Mouse (Mus musculus): ENCODE measurements at regions not wholly inside any gene's neighbourhood (a gene's known extent, or its start where the extent isn't known, plus 50 kb on each side); places are given as distances from the start of the nearest gene placed in this dataset.

DNA sequence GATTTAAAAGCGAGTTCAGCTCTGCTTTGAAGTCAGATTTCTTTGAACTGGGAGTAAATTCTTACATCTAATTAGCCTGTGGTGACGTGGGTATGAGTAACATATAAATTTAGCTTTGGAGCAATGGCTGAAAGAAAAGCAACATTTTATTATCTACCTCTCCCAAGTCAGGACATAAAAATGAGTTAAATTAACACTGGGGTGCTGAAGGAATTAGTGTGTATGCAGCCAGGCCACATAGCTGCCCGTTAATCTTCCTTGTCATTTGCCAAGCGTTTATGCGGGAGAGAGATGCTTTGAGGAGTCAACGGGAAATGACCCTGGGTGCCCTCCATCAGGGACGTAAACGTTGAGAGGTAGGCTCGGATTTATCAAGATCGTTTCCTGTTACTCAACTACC, 52.0 kb upstream of the Slc38a4 start:
- Histone ChIP-seq H3K4me3 (ENCODE audit: insufficient read depth, low read depth, low read length) (no peak overlapping the region), H3K4me1 (ENCODE audit: control insufficient read depth, insufficient read depth, low read length) (no peaks in the 10 kb centered on the region), H3K27me3 (replicated peaks; ENCODE audit: control insufficient read depth, insufficient read depth, low read length) (no peaks in the 10 kb centered on the region), H3K36me3 (ENCODE audit: control insufficient read depth, insufficient read depth, low read length) (no peaks in the 10 kb centered on the region), H3K27ac (ENCODE audit: insufficient read depth, low read depth, low read length) (no peak overlapping the region)
- 13% methylated on average over 10 of the region's 10 CpGs for WGBS
- no peak for TF ChIP-seq CTCF (conservative IDR thresholded peaks at IDR 0.05; ENCODE audit: insufficient read depth, insufficient read length, low read depth, low read length)
- TF ChIP-seq POLR2A (IDR thresholded peaks at IDR 0.05; ENCODE audit: low read depth, low read length): no peak
- DNase-seq: no peak

DNA sequence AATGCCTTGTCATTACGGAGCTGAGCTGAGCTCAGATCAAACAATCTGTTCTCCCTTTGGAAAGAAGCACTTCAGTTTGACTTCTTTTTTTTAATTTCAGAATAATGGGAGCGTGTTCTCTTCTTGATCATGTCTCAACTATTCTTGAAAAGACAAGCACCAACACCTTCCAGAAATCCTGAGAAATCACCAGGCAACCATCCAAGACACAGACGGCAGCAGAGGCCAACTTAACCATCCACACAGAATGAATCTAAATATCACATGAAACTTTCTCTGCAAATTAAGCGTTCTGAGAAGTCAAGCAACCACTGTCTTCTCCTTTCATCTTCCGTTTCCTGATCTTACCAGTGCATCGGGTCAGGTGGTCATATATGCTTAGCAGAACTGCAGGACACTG, 50.8 kb upstream of the Slc38a4 start:
- TF ChIP-seq CTCF (conservative IDR thresholded peaks at IDR 0.05; ENCODE audit: insufficient read depth, insufficient read length, low read depth, low read length): no peak
- no peak for TF ChIP-seq POLR2A (IDR thresholded peaks at IDR 0.05; ENCODE audit: low read depth, low read length)
- Histone ChIP-seq H3K36me3 (ENCODE audit: control insufficient read depth, insufficient read depth, low read length) (no peaks in the 10 kb centered on the region), H3K4me3 (ENCODE audit: insufficient read depth, low read depth, low read length) (no peak overlapping the region), H3K27ac (ENCODE audit: insufficient read depth, low read depth, low read length) (no peak overlapping the region), H3K4me1 (ENCODE audit: control insufficient read depth, insufficient read depth, low read length) (no peaks in the 10 kb centered on the region), H3K27me3 (replicated peaks; ENCODE audit: control insufficient read depth, insufficient read depth, low read length) (no peaks in the 10 kb centered on the region)
- no peak for DNase-seq
- whole genome bisulfite sequencing: 83% methylated on average over 6 of the region's 6 CpGs

All from kidney, adult 2 months (tissue).